Mouse (Mus musculus) heart, adult 11 months (tissue): ENCODE data around the gene Abca7.
A peak's percentile ranks its signal among the peaks of the same experiment; 100 is the strongest.

Source experiments
- DNase-seq: peaks from one replicate; pipeline ENCODE4 v3.0.0; 2022

Gene Abca7

GRCm38 (mm10) chr10:79997034-79997760 lies 903 bp downstream of the Abca7 start:
- peak; percentile 99 for DNase-seq

GRCm38 (mm10) chr10:79997819-79998218 lies 1.5 kb downstream of the Abca7 start:
- DNase-seq = peak; percentile 96

- no peak for DNase-seq
These were observed 5.7 kb downstream of the Abca7 start for GRCm38 (mm10) chr10:80001945-80002344.

- peak; percentile 94 for DNase-seq
These were observed 6.5 kb downstream of the Abca7 start for GRCm38 (mm10) chr10:80002829-80003228.

GRCm38 (mm10) chr10:80003374-80004232 lies 7.3 kb downstream of the Abca7 start:
- peak; percentile 97 for DNase-seq

GRCm38 (mm10) chr10:80004233-80004705 lies 8.0 kb downstream of the Abca7 start:
- DNase-seq = no peak

GRCm38 (mm10) chr10:80011740-80012139 lies 15.4 kb downstream of the Abca7 start:
- DNase-seq = peak; percentile 92

GRCm38 (mm10) chr10:80013609-80014008 lies 17.3 kb downstream of the Abca7 start:
- peak; percentile 92 for DNase-seq

- DNase-seq = peak; percentile 94
These were observed 18.4 kb downstream of the Abca7 start for GRCm38 (mm10) chr10:80014484-80015290.

GRCm38 (mm10) chr10:80015583-80015982 lies 19.3 kb downstream of the Abca7 start:
- peak; percentile 92 for DNase-seq

- peak; percentile 98 for DNase-seq
These were observed 20.2 kb downstream of the Abca7 start, which contains the start of gene Arhgap45 for GRCm38 (mm10) chr10:80016511-80016910. Gene Arhgap45, plus strand, starts transcription at chr10:80016653.

- peak; percentile 93 for DNase-seq
These were observed 20.6 kb downstream of the Abca7 start for GRCm38 (mm10) chr10:80016931-80017330.

- DNase-seq = peak; percentile 98
These were observed 21.1 kb downstream of the Abca7 start for GRCm38 (mm10) chr10:80017361-80017760.

GRCm38 (mm10) chr10:80017771-80018170 lies 21.5 kb downstream of the Abca7 start:
- DNase-seq = peak; percentile 93

- DNase-seq = peak; percentile 97
These were observed 22.5 kb downstream of the Abca7 start for GRCm38 (mm10) chr10:80018739-80019297.

GRCm38 (mm10) chr10:80019471-80020131 lies 23.3 kb downstream of the Abca7 start:
- DNase-seq = peak; percentile 97

GRCm38 (mm10) chr10:80020191-80020590 lies 23.9 kb downstream of the Abca7 start:
- no peak for DNase-seq

GRCm38 (mm10) chr10:80020603-80021319 lies 24.5 kb downstream of the Abca7 start:
- peak; percentile 92 for DNase-seq

- DNase-seq = peak; percentile 93
These were observed 25.0 kb downstream of the Abca7 start for GRCm38 (mm10) chr10:80021320-80021641.

- DNase-seq = no peak
These were observed 25.9 kb downstream of the Abca7 start for GRCm38 (mm10) chr10:80022164-80022563.

GRCm38 (mm10) chr10:80022806-80023205 lies 26.5 kb downstream of the Abca7 start:
- DNase-seq = no peak
